Mouse (Mus musculus) hindbrain, embryonic 13.5 days (tissue): ENCODE results near the gene Sod3. TPM values are rescaled to one million over a fixed set of nuclear protein-coding genes. Genes with fewer than 3 reads are reported as not detected.

Experiments
- ATAC-seq: fragments of 200-750 bp; cut with Nextera tagmentation; 2 replicates; pipeline ENCODE4 v1.8.0; 2017; ENCODE audit warnings: moderate TSS enrichment; ENCODE audit not compliant: low FRiP score
- H3K27ac ChIP-seq: fragments of 300-500 bp; sonication (generic); 2 replicates; pipeline ENCODE4 v1.5.1; 2015; ENCODE audit warnings: inconsistent platforms, mild to moderate bottlenecking, moderate library complexity
- H3K27me3 ChIP-seq: fragments of 300-500 bp; sonication (generic); 2 replicates; pipeline ENCODE4 v1.6.1; 2015; ENCODE audit warnings: mild to moderate bottlenecking, inconsistent platforms
- H3K36me3 ChIP-seq: fragments of 300-500 bp; sonication (generic); 2 replicates; pipeline ENCODE4 v1.6.1; 2015; ENCODE audit warnings: mild to moderate bottlenecking, inconsistent platforms
- H3K4me1 ChIP-seq: fragments of 300-500 bp; sonication (generic); replicated peaks from 2 replicates; pipeline ENCODE4 v1.6.1; 2015; ENCODE audit warnings: inconsistent platforms
- H3K4me2 ChIP-seq: fragments of 300-500 bp; sonication (generic); 2 replicates; pipeline ENCODE4 v1.6.1; 2015; ENCODE audit warnings: inconsistent platforms, mild to moderate bottlenecking, moderate library complexity
- H3K4me3 ChIP-seq: fragments of 300-500 bp; sonication (generic); 2 replicates; pipeline ENCODE4 v1.5.1; 2015; ENCODE audit warnings: mild to moderate bottlenecking, inconsistent platforms
- H3K9ac ChIP-seq: fragments of 300-500 bp; sonication (generic); 2 replicates; pipeline ENCODE4 v1.6.1; 2015; ENCODE audit warnings: mild to moderate bottlenecking, inconsistent platforms
- H3K9me3 ChIP-seq: fragments of 300-500 bp; sonication (generic); 2 replicates; pipeline ENCODE4 v1.6.1; 2016; ENCODE audit warnings: inconsistent platforms
- WGBS: fragments of 180-500 bp; shearing (Covaris S2); methylation state at CpG from one replicate; pipeline ENCODE4 v1.1.7; 2015; 5-methylcytosine and 5-hydroxymethylcytosine counted together
- polyA plus RNA-seq: library from polyadenylated mRNA; unstranded; fragments of >200 nt; fragmentation: Nextera tagmentation; extraction: Ambion mirVana; gene quantifications from 2 replicates; pipeline ENCODE4 v1.2.1, GENCODE M21; 2015

Gene Sod3
- polyA plus RNA-seq, result 1.2 TPM in 2 replicates

DNA sequence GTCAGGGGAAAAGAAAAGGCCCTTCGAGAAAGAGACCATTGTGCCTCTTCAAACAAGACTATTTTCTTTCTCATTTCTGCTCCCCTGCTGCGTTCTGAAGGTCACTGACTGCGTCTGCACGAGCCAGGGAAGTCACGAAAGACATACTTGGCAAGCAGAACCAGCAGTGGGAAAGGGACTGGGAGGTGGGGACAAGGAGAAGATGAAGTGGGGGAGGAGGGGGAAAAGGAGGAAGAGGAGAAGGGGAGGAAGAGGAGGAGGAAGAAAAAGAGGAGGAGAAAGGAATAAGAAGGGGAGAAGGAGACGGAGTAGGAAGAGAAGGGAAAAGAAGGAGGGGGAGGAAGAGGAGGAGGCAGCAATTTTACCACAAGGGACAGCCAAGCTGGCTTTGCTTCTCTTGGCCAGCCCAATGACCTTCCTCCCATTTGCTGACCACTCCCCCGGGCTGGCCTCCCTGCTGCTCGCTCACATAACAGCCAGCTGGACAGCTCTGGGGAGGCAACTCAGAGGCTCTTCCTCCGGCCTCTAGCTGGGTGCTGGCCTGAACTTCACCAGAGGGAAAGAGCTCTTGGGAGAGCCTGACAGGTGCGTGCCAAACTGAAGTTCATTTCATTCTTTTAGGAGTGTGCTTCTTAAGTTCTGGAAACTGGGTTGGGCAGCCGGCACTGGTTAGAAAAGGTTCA, at the start of gene Sod3:
Sod3 (plus strand) TSS at position 324 of the 683 bp plus-strand sequence.
- H3K4me2 ChIP-seq, result no peak within 1 kb of the TSS
- H3K36me3 ChIP-seq, result no peaks in the 10 kb centered on the region
- peaks cover 7% of the 10 kb centered on the region; the same call in 1 of the 2 replicates for H3K27me3 ChIP-seq
- no peak within 1 kb of the TSS for H3K27ac ChIP-seq
- H3K9me3 ChIP-seq, result no peaks in the 10 kb centered on the region
- H3K9ac ChIP-seq, result no peak within 1 kb of the TSS
- peaks cover 8% of the 10 kb centered on the region for H3K4me1 ChIP-seq
- H3K4me3 ChIP-seq, result no peak within 1 kb of the TSS
- WGBS, result 24% methylated on average over 11 of the region's 11 CpGs
- no peak for ATAC-seq

DNA sequence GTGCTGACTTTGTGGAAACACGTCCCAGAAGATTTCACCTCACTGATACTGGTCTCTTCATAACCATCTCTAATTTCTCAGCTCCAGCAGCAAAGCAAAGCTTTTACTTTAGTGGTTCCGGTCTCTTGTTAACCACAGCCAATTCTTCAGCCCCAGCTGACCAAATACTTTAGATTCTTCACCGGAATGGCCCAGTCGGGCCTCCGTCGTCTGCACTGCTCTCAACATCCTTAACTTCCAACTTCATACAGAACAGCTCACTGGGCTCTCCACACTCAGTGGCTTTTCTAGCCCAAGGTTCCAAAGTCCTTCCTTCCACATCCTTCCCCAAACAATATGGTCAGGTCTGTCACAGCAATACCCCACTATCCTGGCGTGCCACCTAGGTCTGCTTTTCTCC, 46.7 kb upstream of the Sod3 start:
- no peak for ATAC-seq
- Histone ChIP-seq H3K4me1 (no peaks in the 10 kb centered on the region), H3K4me2 (no peak overlapping the region), H3K9me3 (no peaks in the 10 kb centered on the region), H3K9ac (no peak overlapping the region), H3K36me3 (no peaks in the 10 kb centered on the region), H3K27ac (no peak overlapping the region), H3K27me3 (no peaks in the 10 kb centered on the region), H3K4me3 (no peak overlapping the region)
- 93% methylated on average over 7 of the region's 7 CpGs for WGBS

DNA sequence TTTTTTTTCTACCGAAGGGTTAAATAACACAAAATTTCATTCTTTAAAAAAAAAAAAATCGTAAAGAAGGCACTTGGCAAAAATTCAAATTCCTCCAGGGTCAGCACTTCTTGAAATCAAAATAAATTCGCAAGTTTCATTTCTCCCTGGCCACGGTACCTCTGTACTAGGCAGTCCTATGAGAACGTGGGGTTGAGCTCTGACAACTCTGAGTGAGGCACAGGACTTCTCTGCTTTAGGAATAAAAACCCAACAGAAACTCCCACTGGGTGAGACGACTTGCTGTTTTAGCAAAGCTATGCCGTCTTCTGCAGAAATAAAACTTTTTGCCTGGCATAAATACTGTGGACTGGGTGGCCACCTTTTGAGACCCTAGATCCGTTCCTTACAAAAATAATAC, 44.1 kb upstream of the Sod3 start:
- no peak overlapping the region for H3K4me3 ChIP-seq
- H3K27me3 ChIP-seq, result no peaks in the 10 kb centered on the region
- no peaks in the 10 kb centered on the region for H3K36me3 ChIP-seq
- no peak overlapping the region for H3K27ac ChIP-seq
- H3K9me3 ChIP-seq, result no peaks in the 10 kb centered on the region
- WGBS, result 82% methylated on average over 8 of the region's 8 CpGs
- no peak overlapping the region for H3K9ac ChIP-seq
- H3K4me1 ChIP-seq, result no peaks in the 10 kb centered on the region
- no peak overlapping the region for H3K4me2 ChIP-seq
- ATAC-seq, result no peak

DNA sequence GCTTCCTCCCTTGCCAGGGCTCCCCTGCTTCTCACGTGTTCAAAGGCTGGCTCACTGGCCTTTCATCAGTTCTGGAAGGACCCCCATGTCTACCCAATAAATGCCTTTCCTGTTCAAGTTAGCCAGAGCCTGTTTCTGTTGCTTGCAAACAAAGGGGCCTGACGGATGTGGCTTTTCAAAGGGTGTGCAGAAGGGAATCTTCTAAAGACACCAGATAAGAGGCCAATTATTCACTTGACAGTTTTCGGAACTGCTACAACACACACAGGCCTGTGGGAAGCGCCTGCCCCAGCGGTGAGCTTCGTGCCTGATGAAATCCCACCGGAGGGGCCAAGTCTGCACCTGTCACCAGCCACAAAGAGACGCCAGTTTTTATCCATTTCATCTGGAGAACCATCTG, 31.5 kb upstream of the Sod3 start:
- 0 out of 2 replicates have a peak, but pooled peaks cover 2% of the 10 kb centered on the region for H3K27me3 ChIP-seq
- H3K9ac ChIP-seq, result no peak overlapping the region
- peaks cover 5% of the 10 kb centered on the region for H3K4me1 ChIP-seq
- H3K4me2 ChIP-seq, result no peak overlapping the region
- WGBS, result 7% methylated on average over 8 of the region's 8 CpGs
- H3K36me3 ChIP-seq, result no peaks in the 10 kb centered on the region
- no peak overlapping the region for H3K4me3 ChIP-seq
- no peaks in the 10 kb centered on the region for H3K9me3 ChIP-seq
- ATAC-seq, result no peak
- H3K27ac ChIP-seq, result no peak overlapping the region

DNA sequence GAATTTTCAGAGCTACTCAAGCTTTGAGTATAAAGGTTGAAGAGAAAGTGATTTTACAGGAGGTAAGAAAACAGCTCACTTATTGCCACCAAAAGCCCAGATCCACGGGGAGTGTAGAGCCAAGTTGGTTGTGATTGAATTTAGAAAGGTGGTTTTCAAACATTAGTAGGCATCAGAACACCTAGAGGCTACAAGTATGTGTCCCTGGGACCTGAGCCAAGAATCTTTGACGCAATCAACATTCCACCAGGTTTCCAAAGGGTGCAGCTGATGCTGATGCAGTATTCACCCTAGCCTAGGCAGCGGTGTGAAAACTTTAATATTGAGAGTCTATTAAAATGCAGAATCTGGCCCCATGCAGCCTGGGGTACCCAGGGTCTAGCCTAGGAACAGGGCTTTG, 28.0 kb upstream of the Sod3 start:
- H3K4me3 ChIP-seq, result no peak overlapping the region
- H3K4me1 ChIP-seq, result peaks cover 5% of the 10 kb centered on the region
- no peaks in the 10 kb centered on the region for H3K9me3 ChIP-seq
- H3K27me3 ChIP-seq, result no peaks in the 10 kb centered on the region
- H3K27ac ChIP-seq, result no peak overlapping the region
- H3K9ac ChIP-seq, result no peak overlapping the region
- no peak overlapping the region for H3K4me2 ChIP-seq
- no peaks in the 10 kb centered on the region for H3K36me3 ChIP-seq
- WGBS, result 87% methylated on average over 3 of the region's 3 CpGs
- no peak for ATAC-seq

DNA sequence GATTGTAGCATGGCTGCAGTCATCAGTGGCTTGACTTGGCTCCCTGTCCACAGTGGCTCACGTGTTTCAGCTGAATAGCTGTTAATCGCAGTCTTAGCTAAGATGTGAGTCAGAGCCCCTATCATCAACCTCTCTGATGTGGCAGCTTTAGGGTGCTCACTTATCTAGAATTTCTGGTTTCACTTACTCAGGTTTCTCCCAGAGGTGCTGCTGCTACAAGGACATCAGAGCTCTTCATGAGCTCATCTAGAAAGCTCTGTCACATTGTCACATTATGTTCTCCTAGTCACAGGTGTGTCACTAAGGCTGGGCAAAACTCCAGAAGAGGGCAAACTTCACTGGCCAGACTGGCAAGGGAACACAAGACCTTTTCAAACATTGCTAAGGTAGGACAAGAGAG, 24.5 kb upstream of the Sod3 start:
- Histone ChIP-seq H3K4me3 (no peak overlapping the region), H3K27ac (no peak overlapping the region), H3K9me3 (no peaks in the 10 kb centered on the region), H3K4me1 (no peaks in the 10 kb centered on the region), H3K4me2 (no peak overlapping the region), H3K9ac (no peak overlapping the region), H3K27me3 (no peaks in the 10 kb centered on the region), H3K36me3 (no peaks in the 10 kb centered on the region)
- no peak for ATAC-seq
- 95% methylated on average over 2 of the region's 2 CpGs for WGBS

DNA sequence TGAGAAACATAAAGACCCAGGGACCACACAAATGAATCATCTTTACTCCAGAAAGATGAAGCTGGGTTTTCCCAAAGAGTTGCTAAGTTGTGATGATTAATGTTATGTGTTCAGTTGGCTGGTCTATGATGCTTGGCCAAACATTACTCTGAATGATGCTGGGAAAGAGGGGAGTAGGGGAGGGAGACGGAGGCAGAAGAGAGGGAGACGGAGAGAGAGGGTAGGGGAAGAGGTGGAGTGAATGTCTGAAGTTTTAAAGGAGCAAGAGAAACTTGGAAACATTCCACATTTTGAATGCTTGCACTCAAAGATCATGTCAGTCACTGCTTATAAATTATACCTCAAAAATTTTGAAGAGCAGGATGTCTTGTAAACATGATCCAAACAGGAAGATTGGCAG, 16.7 kb upstream of the Sod3 start:
- Histone ChIP-seq H3K9me3 (no peaks in the 10 kb centered on the region), H3K4me1 (no peaks in the 10 kb centered on the region), H3K9ac (no peak overlapping the region), H3K27me3 (no peaks in the 10 kb centered on the region), H3K36me3 (no peaks in the 10 kb centered on the region), H3K4me3 (no peak overlapping the region), H3K27ac (no peak overlapping the region), H3K4me2 (no peak overlapping the region)
- 64% methylated on average over 2 of the region's 2 CpGs for WGBS
- no peak for ATAC-seq

DNA sequence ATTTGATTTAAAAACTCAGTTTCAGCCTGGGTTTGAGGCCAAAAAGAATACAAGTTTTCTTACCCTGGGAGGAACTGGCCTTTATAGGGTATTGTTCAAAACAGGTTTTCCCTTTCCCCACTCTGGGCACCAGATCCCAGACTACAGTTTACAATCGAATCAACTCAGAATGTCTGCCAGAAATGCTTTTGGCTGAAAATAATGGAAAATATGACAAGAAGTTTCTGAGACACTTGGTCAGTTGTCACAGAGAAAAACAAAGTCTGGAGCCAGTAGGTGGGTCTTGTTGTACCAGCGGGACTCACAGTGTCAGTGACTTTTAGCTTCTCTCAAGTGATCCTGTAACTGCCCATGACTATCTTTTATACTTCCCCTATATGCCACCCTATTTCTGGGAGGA, 13.1 kb upstream of the Sod3 start:
- no peak overlapping the region for H3K27ac ChIP-seq
- H3K9ac ChIP-seq, result no peak overlapping the region
- ATAC-seq, result no peak
- WGBS, result 95% methylated on average over 2 of the region's 2 CpGs
- H3K4me1 ChIP-seq, result no peaks in the 10 kb centered on the region
- H3K27me3 ChIP-seq, result no peaks in the 10 kb centered on the region
- H3K36me3 ChIP-seq, result no peaks in the 10 kb centered on the region
- no peaks in the 10 kb centered on the region for H3K9me3 ChIP-seq
- no peak overlapping the region for H3K4me3 ChIP-seq
- H3K4me2 ChIP-seq, result no peak overlapping the region

DNA sequence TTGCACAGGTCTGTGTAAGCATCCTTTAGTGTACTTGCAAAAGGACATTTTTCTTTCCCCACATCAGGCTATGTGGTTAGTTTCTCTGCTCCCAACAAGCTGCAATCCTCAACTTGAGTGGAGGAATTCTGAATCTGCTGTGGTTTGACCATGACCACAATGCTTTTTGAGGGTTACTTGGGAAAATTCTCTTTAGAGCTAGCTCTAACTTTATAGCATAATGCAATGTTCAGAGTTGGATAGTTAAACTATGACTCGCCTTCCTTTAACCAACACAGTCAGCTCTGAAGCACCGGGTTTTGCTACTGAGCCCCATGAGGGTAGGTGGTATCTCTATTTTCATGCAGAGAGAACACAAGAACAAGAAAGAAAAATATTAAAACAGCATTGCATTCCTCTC, 12.0 kb upstream of the Sod3 start:
- Histone ChIP-seq H3K4me3 (no peak overlapping the region), H3K36me3 (no peaks in the 10 kb centered on the region), H3K9ac (no peak overlapping the region), H3K9me3 (no peaks in the 10 kb centered on the region), H3K27ac (no peak overlapping the region), H3K4me2 (no peak overlapping the region), H3K4me1 (no peaks in the 10 kb centered on the region), H3K27me3 (no peaks in the 10 kb centered on the region)
- ATAC-seq, result no peak
- 87% methylated on average over 2 of the region's 2 CpGs for WGBS

DNA sequence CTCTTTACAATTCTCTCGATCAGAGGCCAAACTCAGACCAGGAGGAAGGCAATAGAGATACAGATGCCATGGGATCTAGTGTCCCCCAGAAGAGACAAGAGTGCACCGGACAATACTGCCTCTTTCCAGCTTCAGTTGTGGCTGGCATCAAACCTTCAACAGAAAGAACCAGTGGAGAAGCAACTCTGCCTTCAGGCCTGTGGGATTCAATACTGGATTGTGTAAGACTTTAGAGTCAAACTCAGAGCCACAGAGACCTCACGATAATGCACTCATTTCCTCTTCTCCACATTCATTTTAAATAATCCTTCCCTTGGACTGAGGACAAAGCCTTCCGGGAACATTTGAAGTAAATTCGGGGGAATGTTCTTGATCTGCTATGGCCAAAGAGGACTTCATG, 10.9 kb upstream of the Sod3 start:
- H3K4me1 ChIP-seq, result no peaks in the 10 kb centered on the region
- ATAC-seq, result no peak
- no peaks in the 10 kb centered on the region for H3K36me3 ChIP-seq
- WGBS, result 92% methylated on average over 5 of the region's 5 CpGs
- H3K4me2 ChIP-seq, result no peak overlapping the region
- no peak overlapping the region for H3K27ac ChIP-seq
- no peaks in the 10 kb centered on the region for H3K27me3 ChIP-seq
- H3K4me3 ChIP-seq, result no peak overlapping the region
- H3K9me3 ChIP-seq, result no peaks in the 10 kb centered on the region
- H3K9ac ChIP-seq, result no peak overlapping the region

DNA sequence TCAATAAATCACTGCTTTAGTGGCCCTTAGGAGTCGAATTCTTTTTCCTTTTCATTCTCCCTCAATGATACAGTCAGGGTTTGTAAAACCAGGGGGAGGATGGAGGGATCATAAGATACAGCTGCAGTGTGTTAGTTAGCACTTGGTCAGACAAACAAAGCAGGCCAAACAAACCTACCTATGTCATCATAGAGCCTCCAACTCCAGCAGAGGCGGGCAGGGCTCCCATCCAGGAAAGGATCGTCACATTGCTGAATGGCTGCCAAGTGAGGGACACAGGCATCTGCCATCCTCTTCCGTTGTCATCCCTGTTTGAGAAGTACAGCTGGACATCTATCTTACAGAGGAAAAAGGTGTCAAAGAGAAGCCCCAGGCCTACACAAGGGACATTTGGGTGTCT, 9.2 kb upstream of the Sod3 start:
- no peak for ATAC-seq
- Histone ChIP-seq H3K9me3 (no peaks in the 10 kb centered on the region), H3K27me3 (no peaks in the 10 kb centered on the region), H3K9ac (no peak overlapping the region), H3K4me1 (no peaks in the 10 kb centered on the region), H3K36me3 (no peaks in the 10 kb centered on the region), H3K4me3 (no peak overlapping the region), H3K4me2 (no peak overlapping the region), H3K27ac (no peak overlapping the region)
- 75% methylated on average over 4 of the region's 4 CpGs for WGBS

DNA sequence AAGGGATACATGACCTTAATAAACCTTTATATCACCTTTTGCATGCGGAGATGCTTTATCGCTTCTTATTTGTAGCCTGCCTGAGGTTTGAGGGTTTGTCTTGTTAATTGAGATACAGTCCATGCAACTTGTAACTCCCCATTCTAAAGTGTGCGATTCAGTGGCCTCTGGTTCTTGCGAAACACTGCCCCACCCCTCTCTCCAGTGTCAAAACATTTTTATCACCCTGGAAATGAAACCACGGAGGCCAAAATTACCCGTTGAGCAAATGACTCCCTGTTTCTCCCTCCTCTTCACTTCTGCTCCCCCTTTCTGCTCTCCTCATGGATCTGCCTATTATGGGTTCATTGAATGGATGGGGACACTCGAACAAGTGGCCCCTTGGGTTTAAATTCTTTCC, 8.0 kb upstream of the Sod3 start:
- Histone ChIP-seq H3K9me3 (no peaks in the 10 kb centered on the region), H3K4me1 (peaks cover 4% of the 10 kb centered on the region), H3K27me3 (no peaks in the 10 kb centered on the region), H3K9ac (no peak overlapping the region), H3K4me2 (no peak overlapping the region), H3K27ac (no peak overlapping the region), H3K36me3 (no peaks in the 10 kb centered on the region), H3K4me3 (no peak overlapping the region)
- 92% methylated on average over 7 of the region's 7 CpGs for WGBS
- no peak for ATAC-seq

DNA sequence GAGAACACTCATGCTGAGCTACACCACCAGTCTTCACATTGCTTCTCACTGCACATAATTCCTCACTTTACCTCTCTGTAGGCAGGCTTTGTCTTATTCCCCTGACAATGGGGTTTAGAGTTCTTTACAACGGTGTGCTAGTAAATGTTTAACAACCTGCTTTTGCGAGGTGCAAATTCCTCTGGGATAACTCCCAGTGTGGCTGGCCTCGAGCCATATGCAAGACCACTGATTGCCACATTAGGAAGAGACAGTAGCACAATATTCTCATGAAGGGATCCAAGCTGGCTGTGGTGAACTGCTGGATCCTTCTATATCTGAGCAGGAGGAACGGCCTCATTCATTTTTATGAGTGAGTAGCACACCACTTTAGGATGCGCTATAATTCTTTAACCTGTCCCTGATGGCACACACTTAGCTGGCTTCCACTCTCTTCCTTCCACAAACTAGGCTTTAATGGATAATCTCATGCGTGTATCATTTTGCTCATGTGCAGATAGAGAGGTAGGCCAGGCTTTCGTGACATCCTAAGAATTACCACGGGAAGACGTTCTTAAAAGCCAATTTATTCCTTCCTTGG, 6.3 kb upstream of the Sod3 start:
- no peaks in the 10 kb centered on the region for H3K36me3 ChIP-seq
- no peak overlapping the region for H3K9ac ChIP-seq
- no peaks in the 10 kb centered on the region for H3K27me3 ChIP-seq
- WGBS, result 62% methylated on average over 9 of the region's 9 CpGs
- H3K9me3 ChIP-seq, result no peaks in the 10 kb centered on the region
- peaks cover 4% of the 10 kb centered on the region for H3K4me1 ChIP-seq
- H3K4me3 ChIP-seq, result no peak overlapping the region
- no peak for ATAC-seq
- H3K27ac ChIP-seq, result no peak overlapping the region
- no peak overlapping the region for H3K4me2 ChIP-seq
